Mouse (Mus musculus): ENCODE measurements around the gene Tas2r115.
"Not testable (repeated sequence)": the region's sequence is repeated elsewhere in the genome, so short reads cannot be mapped to it uniquely, and the experiment has no call there.

Gene Tas2r115

DNA sequence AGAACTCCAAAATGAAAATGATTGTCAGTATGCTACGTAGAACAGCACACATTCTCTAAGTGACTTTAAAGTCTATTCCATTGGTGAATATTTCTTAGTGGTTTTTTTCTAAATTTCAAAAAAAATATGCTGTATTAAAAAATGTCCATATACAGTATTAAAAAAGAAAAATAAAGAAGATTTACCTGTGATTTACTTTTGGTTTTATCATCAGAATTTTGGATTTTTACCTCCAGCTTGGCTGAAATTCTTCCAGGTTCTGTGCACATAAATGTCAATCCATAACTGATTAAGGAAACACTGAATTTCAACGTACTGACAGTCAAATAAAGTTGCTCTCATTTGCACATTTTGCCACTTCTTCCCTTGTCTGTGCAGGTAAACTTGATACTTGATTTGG is at the start of gene Tas2r115:
Gene Tas2r115, minus strand, starts transcription at position 101 of the 400 bp plus-strand sequence.
- ATAC-seq (ENCODE audit: insufficient number of reproducible peaks, low FRiP score, low TSS enrichment) = no peak

DNA sequence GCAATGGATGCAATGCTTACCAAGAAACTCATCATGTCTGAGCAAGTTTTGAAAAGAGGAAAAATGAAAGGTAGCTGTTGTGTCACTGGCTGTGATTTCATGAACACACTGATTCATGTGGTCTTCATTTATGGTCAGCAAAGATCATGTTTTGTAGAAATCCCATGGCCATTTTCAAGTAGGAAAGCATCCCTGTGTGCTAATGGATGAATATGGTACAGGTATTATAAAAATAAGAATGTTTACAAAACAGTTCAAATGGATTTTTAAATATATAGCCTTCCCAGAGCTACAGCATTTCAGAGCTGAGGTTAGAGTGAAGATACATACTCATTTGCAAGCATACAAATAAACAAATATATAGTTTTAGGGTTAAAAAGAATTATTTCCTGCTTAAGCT is 40.2 kb upstream of the Tas2r115 start, which contains the start of gene Tas2r136:
Gene Tas2r136, minus strand, starts transcription at position 101 of the 400 bp plus-strand sequence.
- ATAC-seq (ENCODE audit: insufficient number of reproducible peaks, low FRiP score, low TSS enrichment) = no peak

DNA sequence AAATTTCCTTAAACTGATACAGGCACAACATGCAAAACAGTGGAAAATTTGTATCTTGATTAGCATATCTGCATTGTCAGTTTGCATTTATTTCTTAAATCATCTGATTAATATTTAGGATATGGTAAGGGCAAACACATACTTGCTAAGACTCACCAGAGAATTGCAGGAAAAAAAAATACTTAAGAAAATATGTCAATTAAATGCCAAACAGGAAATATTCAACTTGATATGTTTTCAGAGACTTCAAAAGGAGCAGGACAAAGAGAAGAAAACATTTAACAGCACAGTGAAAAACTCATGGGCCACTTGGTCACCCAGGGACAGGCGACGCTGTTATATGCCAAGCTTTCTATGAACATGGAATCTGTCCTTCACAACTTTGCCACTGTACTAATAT is 24.0 kb upstream of the Tas2r115 start, which contains the start of gene Tas2r102:
Gene Tas2r102, plus strand, starts transcription at position 301 of the 400 bp plus-strand sequence.
- ATAC-seq (ENCODE audit: insufficient number of reproducible peaks, low FRiP score, low TSS enrichment) = no peak

DNA sequence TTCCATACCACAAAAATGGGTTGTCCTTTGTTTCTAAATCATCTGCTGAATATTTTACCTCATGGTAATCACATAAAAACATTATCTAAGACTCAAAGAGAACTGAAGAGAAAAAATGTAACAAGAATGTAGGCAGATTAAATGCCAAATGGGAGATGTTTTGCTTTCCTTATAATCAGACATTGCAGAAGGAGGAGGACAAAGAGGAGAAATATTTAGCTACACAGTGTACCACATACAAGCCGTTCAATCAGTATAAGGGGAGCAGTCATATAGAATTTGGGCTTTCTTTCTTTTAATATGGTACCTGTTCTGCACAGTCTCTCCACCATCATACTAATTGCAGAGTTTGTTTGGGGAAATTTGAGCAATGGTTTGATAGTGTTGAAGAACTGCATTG is 16.6 kb upstream of the Tas2r115 start, which contains the start of gene Tas2r124:
Gene Tas2r124, plus strand, starts transcription at position 301 of the 400 bp plus-strand sequence.
- ATAC-seq (ENCODE audit: insufficient number of reproducible peaks, low FRiP score, low TSS enrichment) = no peak

DNA sequence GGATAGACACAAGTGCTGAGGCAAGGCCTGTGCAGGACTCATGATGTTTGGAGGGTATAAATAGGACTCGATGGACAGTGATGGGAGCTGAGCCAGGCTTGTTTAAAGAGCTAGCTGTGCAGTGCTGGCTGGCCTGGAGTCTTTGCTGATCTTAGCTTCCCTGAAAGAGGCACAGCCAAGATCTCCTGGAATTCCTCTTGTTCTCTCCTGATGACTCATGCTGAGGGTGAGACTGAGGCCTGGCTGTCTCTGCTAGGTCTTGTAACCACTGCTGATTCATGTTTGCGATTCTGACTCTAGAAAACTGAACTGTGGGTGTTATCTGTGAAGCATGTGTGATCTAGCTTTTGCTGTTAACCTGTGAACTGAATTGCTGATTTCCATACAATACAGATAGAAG is 12.4 kb upstream of the Tas2r115 start:
- no peak for ATAC-seq (ENCODE audit: insufficient number of reproducible peaks, low FRiP score, low TSS enrichment)

DNA sequence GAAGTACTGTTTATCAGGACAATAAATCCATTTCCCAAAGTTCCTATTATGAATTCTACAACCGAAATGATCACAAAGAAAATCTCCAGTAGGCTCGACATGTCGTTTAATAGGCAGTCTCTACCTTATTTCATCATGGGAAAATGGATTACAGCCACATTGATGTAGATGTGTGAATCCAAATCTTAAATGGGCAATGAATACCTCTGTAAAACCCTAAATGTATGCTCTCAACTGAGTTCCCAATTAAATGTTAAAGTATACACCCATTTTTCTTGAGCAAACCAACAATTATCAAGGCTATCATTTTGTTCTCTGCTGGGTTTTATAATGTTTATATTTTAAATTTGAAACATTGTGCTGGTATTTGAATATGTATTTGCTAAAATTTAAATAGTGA is 26.0 kb downstream of the Tas2r115 start, which contains the start of gene Tas2r122:
Gene Tas2r122, minus strand, starts transcription at position 101 of the 400 bp plus-strand sequence.
- ATAC-seq (ENCODE audit: insufficient number of reproducible peaks, low FRiP score, low TSS enrichment) = no peak

DNA sequence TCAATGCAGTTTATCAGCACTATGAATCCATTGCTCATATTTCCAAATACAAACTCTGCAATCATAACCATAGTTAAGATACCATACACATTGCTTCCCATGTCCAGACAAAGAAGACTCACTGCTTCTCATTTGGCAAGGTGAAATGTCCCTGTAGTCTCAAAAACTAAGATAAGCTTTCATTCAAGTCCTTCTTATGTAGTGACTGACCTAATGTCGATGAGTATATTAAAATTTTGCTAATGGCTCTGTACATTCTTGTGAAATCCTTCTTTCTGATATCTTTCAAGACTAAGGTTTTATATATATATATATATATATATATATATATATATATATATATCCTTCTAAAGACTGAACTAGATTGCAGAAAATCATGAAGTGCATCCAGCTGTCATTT is 36.9 kb downstream of the Tas2r115 start, which contains the start of gene Tas2r121:
Gene Tas2r121, minus strand, starts transcription at position 101 of the 400 bp plus-strand sequence.
- no peak for ATAC-seq (ENCODE audit: insufficient number of reproducible peaks, low FRiP score, low TSS enrichment)

DNA sequence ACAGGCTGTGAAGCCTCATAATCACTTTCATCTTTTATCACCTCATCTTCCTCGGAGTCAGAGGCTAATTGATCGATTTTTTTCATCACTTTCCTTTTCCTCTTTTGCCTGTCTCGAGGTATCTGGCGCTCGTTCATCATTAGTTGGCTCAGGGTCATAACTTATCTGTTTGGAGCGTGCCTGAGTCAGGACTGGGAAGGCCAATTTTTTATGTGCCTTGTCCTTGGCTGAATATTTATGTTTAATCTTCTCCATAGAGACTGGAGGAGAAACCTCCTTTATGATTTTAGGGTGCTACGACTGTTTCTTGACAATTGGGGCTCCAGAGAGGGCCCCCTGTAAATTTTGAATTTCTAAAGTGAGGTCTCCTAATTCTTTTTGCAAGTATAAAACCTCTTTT is 46.2 kb downstream of the Tas2r115 start:
- not testable (repeated sequence) for ATAC-seq (ENCODE audit: insufficient number of reproducible peaks, low FRiP score, low TSS enrichment)
